Mouse (Mus musculus): ENCODE data around the gene Gm49405. TPM values are rescaled to one million over a fixed set of nuclear protein-coding genes. Genes with fewer than 3 reads are reported as not detected.
"Not testable (repeated sequence)": the region's sequence is repeated elsewhere in the genome, so short reads cannot be mapped to it uniquely, and the experiment has no call there.

Gene Gm49405
- total RNA-seq, 1 experiment, result 1.9 TPM

DNA sequence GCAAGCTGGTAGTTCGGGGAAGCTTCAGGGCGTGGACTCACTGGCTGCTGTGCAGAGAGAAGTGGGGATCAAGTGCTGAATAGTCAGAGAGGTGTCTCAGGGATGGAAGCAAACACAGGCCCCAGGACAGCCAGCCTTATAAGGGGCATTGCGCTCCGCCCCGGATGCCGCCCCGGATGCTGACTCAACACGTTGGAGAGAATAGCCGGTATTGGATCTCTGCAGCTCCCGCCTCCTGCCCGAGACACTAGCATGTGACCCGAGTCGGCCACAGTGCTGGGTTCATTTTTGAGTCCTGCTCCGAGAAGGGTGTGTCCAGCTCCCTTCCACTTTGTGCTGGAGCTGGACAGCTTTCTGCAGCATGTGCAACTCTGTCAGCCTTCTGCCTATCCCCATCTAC is 41.7 kb downstream of the Gm49405 start:
- Histone ChIP-seq H3K4me1 (ENCODE audit: control insufficient read depth in 2 of 2, insufficient read depth in 2 of 2, low read length in 2 of 2, poor library complexity in 1 of 2) (peaks cover 4 to 8% of the 10 kb centered on the region in 2 experiments; a peak in 3 of 4 replicates), H3K36me3 (ENCODE audit: control insufficient read depth, insufficient read depth, low read length, poor library complexity, severe bottlenecking) (no peaks in the 10 kb centered on the region; the same call in 1 of the 2 replicates), H3K9ac (ENCODE audit: insufficient read depth, low read depth, low read length, poor library complexity, severe bottlenecking) (peak overlapping the region; percentile 32), H3K9me3 (ENCODE audit: control insufficient read depth, insufficient read depth, low read depth, low read length) (no peaks in the 10 kb centered on the region), H3K27ac (ENCODE audit: insufficient read depth, low read depth, low read length, poor library complexity, severe bottlenecking) (no peak overlapping the region), H3K4me3 (ENCODE audit: insufficient read depth in 1 of 2, low read depth in 1 of 2, low read length in 2 of 2, poor library complexity in 1 of 2, severe bottlenecking in 1 of 2) (peak overlapping the region; percentile 60 to 70)
- in situ Hi-C loops (cut with MboI; ENCODE audit: low sequenced_read_pairs in 2 of 2, unreplicated experiment in 2 of 2), result no loop called here
- DNase-seq (ENCODE audit: low read depth, low spot score), result peak; percentile 50
- TF ChIP-seq ZC3H11A (IDR thresholded peaks at IDR 0.05; ENCODE audit: borderline replicate concordance, low read depth, low read length) (no peak), CHD2 (IDR thresholded peaks at IDR 0.05; ENCODE audit: low read depth, low read length) (no peak), MAFK (IDR thresholded peaks at IDR 0.05; ENCODE audit: insufficient read depth, low read depth, low read length) (peak; percentile 91), ZNF384 (IDR thresholded peaks at IDR 0.05; ENCODE audit: low read depth, low read length) (no peak), HCFC1 (IDR thresholded peaks at IDR 0.05; ENCODE audit: borderline replicate concordance, insufficient read depth, low read length) (no peak; the same call in 1 of the 2 replicates)

DNA sequence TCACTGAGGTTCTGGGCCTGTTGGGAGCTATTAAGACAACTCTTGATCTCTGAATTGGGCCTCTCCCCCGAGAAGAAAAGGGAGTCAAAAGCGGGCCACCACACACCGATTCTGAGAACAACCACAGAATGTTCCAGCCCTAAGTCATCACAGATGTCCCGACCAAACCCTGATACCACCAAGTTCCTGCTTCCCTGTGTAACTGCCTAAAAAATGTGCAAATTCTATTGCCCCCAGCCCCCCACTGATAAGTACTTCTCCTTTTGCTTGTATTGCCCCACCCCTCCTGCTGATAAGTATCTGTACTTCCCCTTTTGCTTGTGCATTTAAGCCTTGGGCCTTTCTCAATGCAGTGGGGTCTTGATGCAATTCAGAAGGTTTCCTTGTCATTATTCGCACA is 43.7 kb downstream of the Gm49405 start:
- peaks cover 4 to 11% of the 10 kb centered on the region in 2 experiments; a peak in 3 of 4 replicates for H3K4me1 ChIP-seq (ENCODE audit: control insufficient read depth in 2 of 2, insufficient read depth in 2 of 2, low read length in 2 of 2, poor library complexity in 1 of 2)
- in situ Hi-C loops (cut with MboI; ENCODE audit: low sequenced_read_pairs in 2 of 2, unreplicated experiment in 2 of 2); H3K9me3 ChIP-seq (ENCODE audit: control insufficient read depth, insufficient read depth, low read depth, low read length); H3K4me3 ChIP-seq (ENCODE audit: insufficient read depth in 1 of 2, low read depth in 1 of 2, low read length in 2 of 2, poor library complexity in 1 of 2, severe bottlenecking in 1 of 2); H3K27ac ChIP-seq (ENCODE audit: insufficient read depth, low read depth, low read length, poor library complexity, severe bottlenecking); DNase-seq (ENCODE audit: low read depth, low spot score); H3K36me3 ChIP-seq (ENCODE audit: control insufficient read depth, insufficient read depth, low read length, poor library complexity, severe bottlenecking); H3K9ac ChIP-seq (ENCODE audit: insufficient read depth, low read depth, low read length, poor library complexity, severe bottlenecking): not testable (repeated sequence)

GRCm38 (mm10) chr19:4045966-4046865 is 45.8 kb downstream of the Gm49405 start, which contains the start of gene Gstp2:
Gene Gstp2 (minus strand): TSS chr19:4046023.
- Histone ChIP-seq H3K27ac (ENCODE audit: insufficient read depth, low read depth, low read length, poor library complexity, severe bottlenecking) (peak within 1 kb of the TSS; percentile 97), H3K36me3 (ENCODE audit: control insufficient read depth, insufficient read depth, low read length, poor library complexity, severe bottlenecking) (no peaks in the 10 kb centered on the region; the same call in 1 of the 2 replicates), H3K4me3 (ENCODE audit: insufficient read depth in 1 of 2, low read depth in 1 of 2, low read length in 2 of 2, poor library complexity in 1 of 2, severe bottlenecking in 1 of 2) (peak within 1 kb of the TSS; percentile 30 to 42), H3K9ac (ENCODE audit: insufficient read depth, low read depth, low read length, poor library complexity, severe bottlenecking) (peak within 1 kb of the TSS; percentile 50), H3K9me3 (ENCODE audit: control insufficient read depth, insufficient read depth, low read depth, low read length) (no peaks in the 10 kb centered on the region), H3K4me1 (ENCODE audit: control insufficient read depth in 2 of 2, insufficient read depth in 2 of 2, low read length in 2 of 2, poor library complexity in 1 of 2) (peaks cover 4 to 11% of the 10 kb centered on the region in 2 experiments; a peak in 3 of 4 replicates)
- DNase-seq (ENCODE audit: low read depth, low spot score), result peak; percentile 75
- peak; percentile 70 for TF ChIP-seq ZNF384 (IDR thresholded peaks at IDR 0.05; ENCODE audit: low read depth, low read length)
- peak; percentile 99 for TF ChIP-seq MAFK (IDR thresholded peaks at IDR 0.05; ENCODE audit: insufficient read depth, low read depth, low read length)
- no peak for TF ChIP-seq ZC3H11A (IDR thresholded peaks at IDR 0.05; ENCODE audit: borderline replicate concordance, low read depth, low read length)
- in situ Hi-C loops (cut with MboI; ENCODE audit: low sequenced_read_pairs in 2 of 2, unreplicated experiment in 2 of 2), result no loop called here

DNA sequence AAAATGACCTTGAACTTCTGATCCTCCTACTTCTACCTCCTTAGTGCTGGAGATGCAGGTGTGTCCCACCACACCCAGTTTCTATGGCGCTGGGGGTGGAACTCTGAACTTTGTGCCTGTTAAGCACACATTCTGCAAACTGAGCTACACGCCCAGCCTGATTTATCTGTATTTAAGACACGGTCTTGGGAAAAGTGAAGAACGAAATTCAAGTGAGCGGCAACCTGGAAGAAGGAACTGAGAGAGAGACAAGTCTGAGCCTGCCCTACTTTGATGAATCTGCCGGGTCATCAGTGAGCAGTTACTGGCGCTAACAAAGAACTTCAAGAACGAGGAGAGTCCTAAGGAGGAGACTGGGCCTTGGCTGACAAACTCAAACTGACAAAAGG is 46.4 kb downstream of the Gm49405 start:
- Histone ChIP-seq H3K36me3 (ENCODE audit: control insufficient read depth, insufficient read depth, low read length, poor library complexity, severe bottlenecking) (no peaks in the 10 kb centered on the region; the same call in 1 of the 2 replicates), H3K4me3 (ENCODE audit: insufficient read depth in 1 of 2, low read depth in 1 of 2, low read length in 2 of 2, poor library complexity in 1 of 2, severe bottlenecking in 1 of 2) (peak overlapping the region; percentile 15 to 18; a peak in 3 of 4 replicates), H3K4me1 (ENCODE audit: control insufficient read depth in 2 of 2, insufficient read depth in 2 of 2, low read length in 2 of 2, poor library complexity in 1 of 2) (peaks cover 4 to 11% of the 10 kb centered on the region in 2 experiments; a peak in 3 of 4 replicates), H3K27ac (ENCODE audit: insufficient read depth, low read depth, low read length, poor library complexity, severe bottlenecking) (peak overlapping the region; percentile 97), H3K9ac (ENCODE audit: insufficient read depth, low read depth, low read length, poor library complexity, severe bottlenecking) (peak overlapping the region; percentile 13), H3K9me3 (ENCODE audit: control insufficient read depth, insufficient read depth, low read depth, low read length) (no peaks in the 10 kb centered on the region)
- DNase-seq (ENCODE audit: low read depth, low spot score), result peak; percentile 65
- TF ChIP-seq HCFC1 (IDR thresholded peaks at IDR 0.05; ENCODE audit: borderline replicate concordance, insufficient read depth, low read length) (no peak), MAFK (IDR thresholded peaks at IDR 0.05; ENCODE audit: insufficient read depth, low read depth, low read length) (0 out of 2 replicates have a peak, but pooled peaks have one; percentile 49)
- in situ Hi-C loops (cut with MboI; ENCODE audit: low sequenced_read_pairs in 2 of 2, unreplicated experiment in 2 of 2), result no loop called here

All from ES-E14 (cell line).